Mouse (Mus musculus): ENCODE measurements around the gene Hacd2. TPM values are rescaled to one million over a fixed set of nuclear protein-coding genes. Genes with fewer than 3 reads are reported as not detected.

Gene Hacd2
- polyA plus RNA-seq (2014; fragmentation: Illumina TruSeq; extraction: RNeasy Lipid Tissue Mini Kit (QIAGEN cat#74804); ENCODE audit: low read depth, low replicate concordance) = 194 TPM

DNA sequence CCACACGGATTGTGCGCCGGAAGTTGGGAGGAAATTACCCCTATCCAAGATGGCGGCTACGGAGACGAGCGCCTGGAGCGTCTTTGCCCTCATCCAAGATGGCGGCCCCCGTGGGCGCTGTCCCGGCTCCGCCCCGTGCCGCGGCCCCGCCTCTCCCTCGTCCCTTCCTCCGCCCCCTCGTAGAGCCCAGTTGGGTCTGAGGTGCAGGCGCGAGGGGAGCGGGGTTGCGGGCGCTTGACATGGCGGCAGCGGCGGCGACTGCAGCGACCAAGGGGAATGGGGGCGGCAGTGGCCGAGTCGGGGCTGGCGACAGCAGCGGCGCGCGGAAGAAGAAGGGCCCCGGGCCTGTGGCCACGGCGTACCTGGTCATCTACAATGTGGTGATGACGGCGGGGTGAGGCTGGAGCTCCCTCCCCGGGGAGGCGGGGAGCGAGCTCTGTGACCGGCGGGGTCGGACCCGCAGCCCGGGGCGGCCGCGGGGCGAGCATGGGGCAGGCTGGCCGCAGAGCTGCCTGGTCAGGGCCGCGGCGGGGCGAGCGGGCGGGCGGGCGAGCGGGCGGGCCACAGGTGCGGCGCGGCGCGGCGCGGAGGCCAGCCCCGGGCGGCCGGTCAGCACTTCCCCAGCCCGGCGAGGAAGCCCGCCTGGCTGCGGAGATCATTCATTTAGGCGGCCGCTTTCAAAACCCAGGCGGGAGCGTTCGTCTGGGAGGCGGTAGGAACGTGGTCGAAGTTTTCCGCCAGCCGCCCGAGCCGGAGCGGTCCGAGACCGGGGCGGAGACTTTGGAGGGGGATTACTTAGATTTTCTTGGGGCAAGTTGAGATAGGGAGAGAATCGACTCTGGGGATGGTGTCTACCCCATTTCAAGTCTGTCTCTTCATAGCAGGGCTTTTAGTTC lies at the start of gene Hacd2:
Gene Hacd2 (plus strand): TSS at position 187 of the 896 bp plus-strand sequence.

DNA sequence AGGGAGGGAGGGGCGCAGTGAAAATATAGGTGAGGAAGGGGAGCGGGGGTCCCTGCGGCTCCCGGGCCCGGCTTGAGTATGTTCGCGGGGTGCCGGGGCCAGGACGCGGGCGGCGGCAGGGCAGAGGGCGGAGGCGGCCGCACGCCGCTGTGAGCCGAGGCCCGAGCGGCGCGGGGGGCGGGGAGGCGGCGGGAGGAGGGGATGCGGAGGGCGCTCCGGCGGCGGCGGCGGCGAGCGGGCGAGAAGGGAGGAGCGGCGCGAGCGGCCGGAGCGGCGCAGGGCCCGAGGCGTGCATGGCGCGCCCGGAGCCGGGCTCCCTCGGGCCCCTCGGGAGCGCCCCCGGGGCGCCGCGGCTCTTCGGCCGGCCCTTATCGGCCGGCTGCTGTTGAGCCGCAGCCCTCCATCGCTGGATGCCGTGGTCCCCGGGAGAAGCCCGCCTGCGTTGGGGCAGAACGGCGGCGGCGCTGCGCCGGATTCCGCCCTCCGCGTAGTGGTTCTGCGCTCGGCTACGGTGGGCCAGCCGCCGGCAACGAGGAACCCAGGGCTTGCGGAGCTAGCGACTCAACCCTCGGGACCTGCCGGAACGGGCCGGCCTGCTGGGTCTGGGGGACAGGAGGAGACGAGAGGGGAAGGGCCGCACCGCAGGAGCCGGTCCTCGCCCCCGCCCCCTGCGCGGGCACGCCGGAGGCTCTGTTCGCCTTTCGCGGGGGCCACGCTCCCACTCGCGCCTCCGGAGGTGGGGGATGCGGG lies 132.6 kb downstream of the Hacd2 start, which contains the start of gene Adcy5:
Gene Adcy5 (plus strand): TSS at position 237 of the 750 bp plus-strand sequence.

Other genes starting within 250 kb of the Hacd2 start
- gene Adcy5, start 132.4 kb downstream of the Hacd2 start, polyA plus RNA-seq (2014; fragmentation: Illumina TruSeq; extraction: RNeasy Lipid Tissue Mini Kit (QIAGEN cat#74804); ENCODE audit: low read depth, low replicate concordance) = 0.93 TPM